8 mouse cellular contexts compared by ENCODE assay signal in the genomic region with DNA sequence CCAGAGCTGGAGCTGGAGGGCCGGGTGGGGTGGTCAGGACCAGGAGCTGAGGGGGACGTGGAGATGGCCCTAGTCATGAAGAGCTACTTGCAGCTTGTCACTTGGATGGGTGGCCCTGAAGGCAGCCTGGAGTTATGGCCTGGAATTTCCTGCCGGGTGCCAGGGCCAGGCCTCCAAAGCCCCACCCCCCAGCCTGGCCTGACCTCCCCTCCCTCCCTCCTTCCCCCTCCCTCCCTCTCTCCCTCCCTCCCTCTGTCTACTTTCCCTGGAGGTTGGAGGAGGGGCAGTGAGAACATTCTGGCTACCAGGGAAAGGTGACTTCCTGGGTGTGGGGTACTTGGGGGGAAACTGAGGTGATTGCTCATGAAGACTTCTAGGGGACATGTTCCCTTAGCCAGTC. TPM values are rescaled to one million over a fixed set of nuclear protein-coding genes. Genes with fewer than 3 reads are reported as not detected.
DNase-seq lines count a peak whose midpoint lies in the region; ATAC-seq and TF ChIP-seq lines count a peak whose summit lies in the region.

No protein-coding gene starts in this region.

- ATAC-seq in megakaryocyte, adult 5-6 weeks (ENCODE audit: poor library complexity, severe bottlenecking): no peak
- no peak for ATAC-seq in embryonic facial prominence, embryonic 12.5 days (ENCODE audit: insufficient number of reproducible peaks, insufficient read depth, low FRiP score, low TSS enrichment)
- ATAC-seq in limb, embryonic 14.5 days (ENCODE audit: low FRiP score, low read depth): no peak

- H3K4me3 ChIP-seq in megakaryocyte, embryonic 14.5 days (replicated peaks): peak overlapping the region; percentile 8
- H3K4me3 ChIP-seq in embryonic facial prominence, embryonic 12.5 days: peak overlapping the region; percentile 97
- H3K4me3 ChIP-seq in hindbrain, embryonic 10.5 days: peak overlapping the region; percentile 96
- H3K4me3 ChIP-seq in limb, embryonic 14.5 days (replicated peaks; ENCODE audit: low read length): peak overlapping the region; percentile 97
- peak overlapping the region; percentile 94 for H3K4me3 ChIP-seq in myocyte

- no peak for DNase-seq in hindbrain, embryonic 10.5 days (ENCODE audit: low spot score)
- DNase-seq in limb, embryonic 14.5 days (ENCODE audit: low spot score): no peak
- no peak for DNase-seq in frontal cortex, adult 2 months (ENCODE audit: extremely low spot score in 1 of 2, low spot score in 1 of 2)
- no peak for DNase-seq in right cerebral cortex, postnatal 14 days

- H3K27me3 ChIP-seq in megakaryocyte, embryonic 14.5 days (replicated peaks): peaks cover 18% of the 10 kb centered on the region
- no peaks in the 10 kb centered on the region for H3K27me3 ChIP-seq in embryonic facial prominence, embryonic 12.5 days
- H3K27me3 ChIP-seq in hindbrain, embryonic 10.5 days (ENCODE audit: insufficient read depth, poor library complexity, severe bottlenecking): peaks cover 6% of the 10 kb centered on the region; the same call in 1 of the 2 replicates
- no peaks in the 10 kb centered on the region for H3K27me3 ChIP-seq in limb, embryonic 14.5 days (ENCODE audit: control insufficient read depth, insufficient read depth, low read length)
- no peaks in the 10 kb centered on the region for H3K27me3 ChIP-seq in myocyte (ENCODE audit: control insufficient read depth, insufficient read depth, insufficient read length)

- 8% methylated on average over 3 of the region's 3 CpGs for WGBS in embryonic facial prominence, embryonic 12.5 days
- 13% methylated on average over 3 of the region's 3 CpGs for WGBS in hindbrain, embryonic 10.5 days
- 8% methylated on average over 3 of the region's 3 CpGs for WGBS in limb, embryonic 14.5 days

- H3K79me2 ChIP-seq in myocyte (ENCODE audit: control insufficient read depth, insufficient read depth): peaks cover 86% of the 10 kb centered on the region

- H3K9ac ChIP-seq in embryonic facial prominence, embryonic 12.5 days: peak overlapping the region; percentile 99
- peak overlapping the region; percentile 56 for H3K9ac ChIP-seq in limb, embryonic 14.5 days (ENCODE audit: low read depth, low read length, severe bottlenecking)

- no peak for TF ChIP-seq POLR2A in limb, embryonic 14.5 days (IDR thresholded peaks at IDR 0.05; ENCODE audit: borderline replicate concordance, extremely low read depth, insufficient read depth, insufficient read length)
- peak; percentile 51 for TF ChIP-seq POLR2A in myocyte (IDR thresholded peaks at IDR 0.05; ENCODE audit: insufficient read length, low read depth)

- peaks cover 91% of the 10 kb centered on the region for H3K4me1 ChIP-seq in megakaryocyte, embryonic 14.5 days
- H3K4me1 ChIP-seq in embryonic facial prominence, embryonic 12.5 days: peaks cover 75% of the 10 kb centered on the region
- peaks cover 93% of the 10 kb centered on the region for H3K4me1 ChIP-seq in hindbrain, embryonic 10.5 days (replicated peaks)
- H3K4me1 ChIP-seq in limb, embryonic 14.5 days (ENCODE audit: control insufficient read depth, insufficient read depth, low read length): peaks cover 74% of the 10 kb centered on the region

- H3K4me2 ChIP-seq in embryonic facial prominence, embryonic 12.5 days (replicated peaks): peak overlapping the region; percentile 96
- peak overlapping the region; percentile 69 for H3K4me2 ChIP-seq in limb, embryonic 14.5 days (replicated peaks; ENCODE audit: low read depth, low read length, severe bottlenecking)
- peak overlapping the region; percentile 100 for H3K4me2 ChIP-seq in myocyte (ENCODE audit: low read depth)

- peak overlapping the region; percentile 87 for H3K27ac ChIP-seq in embryonic facial prominence, embryonic 12.5 days
- peak overlapping the region; percentile 87; the same call in 1 of the 2 replicates for H3K27ac ChIP-seq in hindbrain, embryonic 10.5 days
- peak overlapping the region; percentile 83 for H3K27ac ChIP-seq in limb, embryonic 14.5 days (replicated peaks; ENCODE audit: low read depth, low read length)

- no peak overlapping the region for H3ac ChIP-seq in myocyte (ENCODE audit: control insufficient read depth, insufficient read length)

- no peaks in the 10 kb centered on the region for H3K9me3 ChIP-seq in megakaryocyte, embryonic 14.5 days
- no peaks in the 10 kb centered on the region for H3K9me3 ChIP-seq in embryonic facial prominence, embryonic 12.5 days
- H3K9me3 ChIP-seq in hindbrain, embryonic 10.5 days: no peaks in the 10 kb centered on the region
- H3K9me3 ChIP-seq in limb, embryonic 14.5 days (ENCODE audit: control insufficient read depth, low read length): no peaks in the 10 kb centered on the region

- H3K36me3 ChIP-seq in megakaryocyte, embryonic 14.5 days (replicated peaks; ENCODE audit: low read length): peaks cover under 1% of the 10 kb centered on the region
- no peaks in the 10 kb centered on the region for H3K36me3 ChIP-seq in embryonic facial prominence, embryonic 12.5 days
- H3K36me3 ChIP-seq in hindbrain, embryonic 10.5 days: no peaks in the 10 kb centered on the region
- H3K36me3 ChIP-seq in limb, embryonic 14.5 days (ENCODE audit: control insufficient read depth, insufficient read depth, low read length): peaks cover 5% of the 10 kb centered on the region; the same call in 1 of the 2 replicates
- no peaks in the 10 kb centered on the region for H3K36me3 ChIP-seq in myocyte (ENCODE audit: control insufficient read depth, insufficient read depth)

TF ChIP-seq in myocyte, 11 proteins besides CTCF, POLR2A, EP300 and RAD21:
- TF ChIP-seq MYOG (IDR thresholded peaks at IDR 0.05; ENCODE audit: control insufficient read depth in 1 of 3, insufficient read depth in 1 of 3, insufficient read length in 2 of 3, low read depth in 2 of 3): no peak
- peak; percentile 42 for TF ChIP-seq POLR2AphosphoS2 (IDR thresholded peaks at IDR 0.05; ENCODE audit: insufficient read length, low read depth)

RNA-seq across cellular contexts. Expression of a gene that starts 3.7 kb away (rescaled TPM):
- polyA plus RNA-seq in megakaryocyte, embryonic 14.5 days (2012; ENCODE audit: insufficient read depth, low replicate concordance): 11.6 and 16.1 TPM in 2 replicates
- 6.0 TPM in 2 replicates for total RNA-seq in megakaryocyte, adult 5-6 weeks (2015)
- 2.6 and 3.0 TPM in 2 replicates for total RNA-seq in megakaryocyte, adult 5-6 weeks (2017)
- polyA plus RNA-seq in embryonic facial prominence, embryonic 12.5 days (2016; fragmentation: Nextera tagmentation; extraction: Ambion mirVana): 17.7 and 18.5 TPM in 2 replicates
- polyA plus RNA-seq in hindbrain, embryonic 10.5 days (2016; fragmentation: Nextera tagmentation; extraction: Ambion mirVana): 4.6 and 7.3 TPM in 2 replicates
- polyA plus RNA-seq in limb, embryonic 14.5 days (2012; rRNA removed): 41.2 and 53.7 TPM in 2 replicates
- polyA plus RNA-seq in limb, embryonic 14.5 days (2014; fragmentation: Nextera tagmentation; extraction: Ambion mirVana): 20.5 and 22.7 TPM in 2 replicates
- 35.4 TPM for polyA plus RNA-seq in myocyte (2012; fragmentation: generic; extraction: Trizol)
- polyA plus RNA-seq in frontal cortex, adult 2 months (2012; rRNA removed): 20.1 and 21.7 TPM in 2 replicates

RNA-seq across cellular contexts. Expression of a gene that starts 31.6 kb away (rescaled TPM):
- polyA plus RNA-seq in megakaryocyte, embryonic 14.5 days (2012; ENCODE audit: insufficient read depth, low replicate concordance): not detected in 2 replicates
- not detected in 2 replicates for total RNA-seq in megakaryocyte, adult 5-6 weeks (2015)
- not detected in 2 replicates for total RNA-seq in megakaryocyte, adult 5-6 weeks (2017)
- polyA plus RNA-seq in embryonic facial prominence, embryonic 12.5 days (2016; fragmentation: Nextera tagmentation; extraction: Ambion mirVana): 1.7 and 2.2 TPM in 2 replicates
- polyA plus RNA-seq in hindbrain, embryonic 10.5 days (2016; fragmentation: Nextera tagmentation; extraction: Ambion mirVana): 0.14 TPM in 1 of 2 replicates, not detected in the other
- 0.33 and 0.91 TPM in 2 replicates for polyA plus RNA-seq in limb, embryonic 14.5 days (2012; rRNA removed)
- polyA plus RNA-seq in limb, embryonic 14.5 days (2014; fragmentation: Nextera tagmentation; extraction: Ambion mirVana): 0.40 TPM in 1 of 2 replicates, not detected in the other
- polyA plus RNA-seq in myocyte (2012; fragmentation: generic; extraction: Trizol): not detected
- 0.19 TPM in 1 of 2 replicates, not detected in the other for polyA plus RNA-seq in frontal cortex, adult 2 months (2012; rRNA removed)

RNA-seq across cellular contexts. Expression of a gene that starts 45.4 kb away (rescaled TPM):
- polyA plus RNA-seq in megakaryocyte, embryonic 14.5 days (2012; ENCODE audit: insufficient read depth, low replicate concordance): not detected in 2 replicates
- total RNA-seq in megakaryocyte, adult 5-6 weeks (2015): not detected in 2 replicates
- not detected in 2 replicates for total RNA-seq in megakaryocyte, adult 5-6 weeks (2017)
- not detected in 2 replicates for polyA plus RNA-seq in embryonic facial prominence, embryonic 12.5 days (2016; fragmentation: Nextera tagmentation; extraction: Ambion mirVana)
- polyA plus RNA-seq in hindbrain, embryonic 10.5 days (2016; fragmentation: Nextera tagmentation; extraction: Ambion mirVana): not detected in 2 replicates
- not detected in 2 replicates for polyA plus RNA-seq in limb, embryonic 14.5 days (2012; rRNA removed)
- not detected in 2 replicates for polyA plus RNA-seq in limb, embryonic 14.5 days (2014; fragmentation: Nextera tagmentation; extraction: Ambion mirVana)
- polyA plus RNA-seq in myocyte (2012; fragmentation: generic; extraction: Trizol): not detected
- not detected in 2 replicates for polyA plus RNA-seq in frontal cortex, adult 2 months (2012; rRNA removed)

Comparison
In these comparisons a context has a peak if more than half of its experiments do, and no peak if none do; other contexts are left out.
1. H3K4me3 ChIP-seq: peak in every context shown above with its lines; median percentile 97 in embryonic facial prominence, embryonic 12.5 days; 97 in limb, embryonic 14.5 days; 96 in hindbrain, embryonic 10.5 days; 94 in myocyte; 8 in megakaryocyte, embryonic 14.5 days.